Mouse (Mus musculus): ENCODE results near the gene 4930432K21Rik. TPM values are rescaled to one million over a fixed set of nuclear protein-coding genes. Genes with fewer than 3 reads are reported as not detected.

4930432K21Rik gene
- polyA plus RNA-seq, 1 experiment from 2014 or later = 1.8 TPM

- H3K27ac ChIP-seq (replicated peaks) = no peak overlapping the region; the same call in 1 of the 2 replicates
- WGBS = 80% methylated on average over 2 of the region's 2 CpGs
These were observed 21.1 kb upstream of the 4930432K21Rik start for GRCm38 (mm10) chr8:84126742-84127141.

GRCm38 (mm10) chr8:84127202-84127901 lies 20.5 kb upstream of the 4930432K21Rik start:
- 69% methylated on average over 17 of the region's 17 CpGs for WGBS

More at GRCm38 (mm10) chr8:84126742-84127141, 21.1 kb upstream of the 4930432K21Rik start:
- Histone ChIP-seq H3K36me3 (replicated peaks) (peaks cover 12% of the 10 kb centered on the region), H3K9me3 (no peaks in the 10 kb centered on the region), H3K4me3 (no peak overlapping the region), H3K27me3 (replicated peaks; ENCODE audit: low read depth, poor library complexity, severe bottlenecking) (peaks cover 19% of the 10 kb centered on the region), H3K4me1 (peaks cover 32% of the 10 kb centered on the region)
- no peak for DNase-seq (ENCODE audit: low spot score)

GRCm38 (mm10) chr8:84128277-84128676 lies 19.5 kb upstream of the 4930432K21Rik start:
- whole genome bisulfite sequencing = 67% methylated on average over 8 of the region's 8 CpGs
- H3K36me3 ChIP-seq (replicated peaks) = peaks cover 27% of the 10 kb centered on the region
- H3K27me3 ChIP-seq (replicated peaks; ENCODE audit: low read depth, poor library complexity, severe bottlenecking) = peaks cover 19% of the 10 kb centered on the region
- no peak for DNase-seq (ENCODE audit: low spot score)
- no peaks in the 10 kb centered on the region for H3K9me3 ChIP-seq
- H3K4me3 ChIP-seq = no peak overlapping the region
- H3K27ac ChIP-seq (replicated peaks) = no peak overlapping the region
- peaks cover 32% of the 10 kb centered on the region for H3K4me1 ChIP-seq

More at GRCm38 (mm10) chr8:84127202-84127901, 20.5 kb upstream of the 4930432K21Rik start:
- Histone ChIP-seq H3K27me3 (replicated peaks; ENCODE audit: low read depth, poor library complexity, severe bottlenecking) (peaks cover 19% of the 10 kb centered on the region), H3K27ac (replicated peaks) (peak overlapping the region; percentile 63), H3K36me3 (replicated peaks) (peaks cover 18% of the 10 kb centered on the region), H3K4me1 (peaks cover 32% of the 10 kb centered on the region), H3K9me3 (no peaks in the 10 kb centered on the region), H3K4me3 (no peak overlapping the region)
- DNase-seq (ENCODE audit: low spot score) = no peak

GRCm38 (mm10) chr8:84130806-84131205 lies 17.0 kb upstream of the 4930432K21Rik start:
- Histone ChIP-seq H3K27ac (replicated peaks) (no peak overlapping the region; the same call in 1 of the 2 replicates), H3K9me3 (no peaks in the 10 kb centered on the region), H3K27me3 (replicated peaks; ENCODE audit: low read depth, poor library complexity, severe bottlenecking) (peaks cover 19% of the 10 kb centered on the region), H3K4me3 (no peak overlapping the region), H3K4me1 (peaks cover 29% of the 10 kb centered on the region), H3K36me3 (replicated peaks) (peaks cover 53% of the 10 kb centered on the region)
- peak; percentile 41 for DNase-seq (ENCODE audit: low spot score)
- 44% methylated on average over 30 of the region's 30 CpGs for WGBS

GRCm38 (mm10) chr8:84132225-84132624 lies 15.6 kb upstream of the 4930432K21Rik start:
- H3K4me1 ChIP-seq = peaks cover 17% of the 10 kb centered on the region
- 90% methylated on average over 8 of the region's 8 CpGs for WGBS
- H3K36me3 ChIP-seq (replicated peaks) = peaks cover 67% of the 10 kb centered on the region
- no peak for DNase-seq (ENCODE audit: low spot score)
- peaks cover 19% of the 10 kb centered on the region for H3K27me3 ChIP-seq (replicated peaks; ENCODE audit: low read depth, poor library complexity, severe bottlenecking)
- no peak overlapping the region for H3K4me3 ChIP-seq
- H3K27ac ChIP-seq (replicated peaks) = 0 out of 2 replicates have a peak overlapping the region, but pooled peaks have one; percentile 4
- no peaks in the 10 kb centered on the region for H3K9me3 ChIP-seq

- Histone ChIP-seq H3K27ac (replicated peaks) (no peak overlapping the region), H3K27me3 (replicated peaks; ENCODE audit: low read depth, poor library complexity, severe bottlenecking) (no peaks in the 10 kb centered on the region), H3K4me3 (no peak overlapping the region), H3K36me3 (replicated peaks) (peaks cover 100% of the 10 kb centered on the region), H3K9me3 (no peaks in the 10 kb centered on the region), H3K4me1 (no peaks in the 10 kb centered on the region)
- no peak for DNase-seq (ENCODE audit: low spot score)
- 92% methylated on average over 3 of the region's 3 CpGs for WGBS
These were observed 10.0 kb upstream of the 4930432K21Rik start for GRCm38 (mm10) chr8:84137848-84138247.

GRCm38 (mm10) chr8:84140838-84141237 lies 7.0 kb upstream of the 4930432K21Rik start:
- 93% methylated on average over 4 of the region's 4 CpGs for WGBS
- Histone ChIP-seq H3K4me3 (no peak overlapping the region), H3K36me3 (replicated peaks) (peaks cover 93% of the 10 kb centered on the region), H3K4me1 (0 out of 2 replicates have a peak, but pooled peaks cover 3% of the 10 kb centered on the region), H3K9me3 (no peaks in the 10 kb centered on the region), H3K27me3 (replicated peaks; ENCODE audit: low read depth, poor library complexity, severe bottlenecking) (no peaks in the 10 kb centered on the region), H3K27ac (replicated peaks) (no peak overlapping the region)
- DNase-seq (ENCODE audit: low spot score) = no peak

- DNase-seq (ENCODE audit: low spot score) = no peak
- 93% methylated on average over 8 of the region's 8 CpGs for WGBS
- H3K36me3 ChIP-seq (replicated peaks) = peaks cover 54% of the 10 kb centered on the region
- H3K9me3 ChIP-seq = no peaks in the 10 kb centered on the region
- no peak overlapping the region for H3K27ac ChIP-seq (replicated peaks)
- peaks cover 31% of the 10 kb centered on the region for H3K4me1 ChIP-seq
- H3K27me3 ChIP-seq (replicated peaks; ENCODE audit: low read depth, poor library complexity, severe bottlenecking) = peaks cover 5% of the 10 kb centered on the region; the same call in 1 of the 2 replicates
- no peak overlapping the region for H3K4me3 ChIP-seq
These were observed 3.1 kb upstream of the 4930432K21Rik start for GRCm38 (mm10) chr8:84144636-84145245.

GRCm38 (mm10) chr8:84147324-84147766 lies 480 bp upstream of the 4930432K21Rik start:
- H3K27ac ChIP-seq (replicated peaks) = peak overlapping the region; percentile 90
- H3K9me3 ChIP-seq = no peaks in the 10 kb centered on the region
- H3K4me1 ChIP-seq = peaks cover 31% of the 10 kb centered on the region
- H3K27me3 ChIP-seq (replicated peaks; ENCODE audit: low read depth, poor library complexity, severe bottlenecking) = peaks cover 5% of the 10 kb centered on the region; the same call in 1 of the 2 replicates
- no peak for DNase-seq (ENCODE audit: low spot score)
- peaks cover 28% of the 10 kb centered on the region for H3K36me3 ChIP-seq (replicated peaks)
- 9% methylated on average over 14 of the region's 14 CpGs for WGBS
- H3K4me3 ChIP-seq = peak overlapping the region; percentile 84

GRCm38 (mm10) chr8:84148531-84148850 lies 666 bp downstream of the 4930432K21Rik start:
- Histone ChIP-seq H3K27ac (replicated peaks) (peak overlapping the region; percentile 90; the same call in 1 of the 2 replicates), H3K27me3 (replicated peaks; ENCODE audit: low read depth, poor library complexity, severe bottlenecking) (peaks cover 5% of the 10 kb centered on the region; the same call in 1 of the 2 replicates), H3K36me3 (replicated peaks) (peaks cover 17% of the 10 kb centered on the region), H3K4me3 (peak overlapping the region; percentile 84), H3K9me3 (no peaks in the 10 kb centered on the region), H3K4me1 (peaks cover 31% of the 10 kb centered on the region)
- WGBS = 96% methylated on average over 5 of the region's 5 CpGs
- no peak for DNase-seq (ENCODE audit: low spot score)

- Histone ChIP-seq H3K9me3 (no peaks in the 10 kb centered on the region), H3K4me3 (no peak overlapping the region), H3K36me3 (replicated peaks) (peaks cover 10% of the 10 kb centered on the region), H3K4me1 (peaks cover 31% of the 10 kb centered on the region), H3K27ac (replicated peaks) (no peak overlapping the region), H3K27me3 (replicated peaks; ENCODE audit: low read depth, poor library complexity, severe bottlenecking) (peaks cover 5% of the 10 kb centered on the region; the same call in 1 of the 2 replicates)
- WGBS = 74% methylated on average over 3 of the region's 3 CpGs
- no peak for DNase-seq (ENCODE audit: low spot score)
These were observed 1.4 kb downstream of the 4930432K21Rik start for GRCm38 (mm10) chr8:84149181-84149580.

GRCm38 (mm10) chr8:84157620-84158019 lies 9.8 kb downstream of the 4930432K21Rik start:
- Histone ChIP-seq H3K4me3 (no peak overlapping the region), H3K27me3 (replicated peaks; ENCODE audit: low read depth, poor library complexity, severe bottlenecking) (no peaks in the 10 kb centered on the region), H3K36me3 (replicated peaks) (peaks cover 22% of the 10 kb centered on the region), H3K9me3 (no peaks in the 10 kb centered on the region), H3K4me1 (no peaks in the 10 kb centered on the region), H3K27ac (replicated peaks) (no peak overlapping the region)
- no peak for DNase-seq (ENCODE audit: low spot score)
- 91% methylated on average over 4 of the region's 4 CpGs for WGBS

GRCm38 (mm10) chr8:84167696-84168095 lies 19.9 kb downstream of the 4930432K21Rik start:
- Histone ChIP-seq H3K36me3 (replicated peaks) (peaks cover 39% of the 10 kb centered on the region), H3K27me3 (replicated peaks; ENCODE audit: low read depth, poor library complexity, severe bottlenecking) (no peaks in the 10 kb centered on the region), H3K4me3 (no peak overlapping the region), H3K4me1 (no peaks in the 10 kb centered on the region), H3K27ac (replicated peaks) (no peak overlapping the region), H3K9me3 (no peaks in the 10 kb centered on the region)
- 90% methylated on average over 2 of the region's 2 CpGs for WGBS
- DNase-seq (ENCODE audit: low spot score) = no peak
